Mouse (Mus musculus): ENCODE measurements around the gene Rhox12. TPM values are rescaled to one million over a fixed set of nuclear protein-coding genes. Genes with fewer than 3 reads are reported as not detected.

The Rhox12 gene
- polyA plus RNA-seq, 1 experiment from 2014 or later, result not detected

Other genes starting within 250 kb of the Rhox12 start
- gene Rhox8, start 232.0 kb downstream of the Rhox12 start, polyA plus RNA-seq (2014; fragmentation: Nextera tagmentation; extraction: Ambion mirVana), result not detected in 2 replicates
- not detected in 2 replicates for gene Rhox7b, start 213.7 kb downstream of the Rhox12 start, polyA plus RNA-seq (2014; fragmentation: Nextera tagmentation; extraction: Ambion mirVana)
- gene Rhox9, start 209.1 kb downstream of the Rhox12 start, polyA plus RNA-seq (2014; fragmentation: Nextera tagmentation; extraction: Ambion mirVana), result not detected in 2 replicates
- not detected in 2 replicates for gene Btg1-ps1, start 92.1 kb downstream of the Rhox12 start, polyA plus RNA-seq (2014; fragmentation: Nextera tagmentation; extraction: Ambion mirVana)
- not detected in 2 replicates for gene Btg1-ps2, start 67.8 kb downstream of the Rhox12 start, polyA plus RNA-seq (2014; fragmentation: Nextera tagmentation; extraction: Ambion mirVana)
- gene Rhox10, start 44.4 kb downstream of the Rhox12 start, polyA plus RNA-seq (2014; fragmentation: Nextera tagmentation; extraction: Ambion mirVana), result not detected in 2 replicates
- not detected in 2 replicates for gene Rhox11, start 25.8 kb downstream of the Rhox12 start, polyA plus RNA-seq (2014; fragmentation: Nextera tagmentation; extraction: Ambion mirVana)
- gene Rhox13, start 10.3 kb upstream of the Rhox12 start, polyA plus RNA-seq (2014; fragmentation: Nextera tagmentation; extraction: Ambion mirVana), result not detected in 2 replicates
- gene Zbtb33, start 78.9 kb upstream of the Rhox12 start, polyA plus RNA-seq (2014; fragmentation: Nextera tagmentation; extraction: Ambion mirVana), result 5.1 and 6.2 TPM in 2 replicates
- 29.7 and 34.2 TPM in 2 replicates for gene Tmem255a, start 141.5 kb upstream of the Rhox12 start, polyA plus RNA-seq (2014; fragmentation: Nextera tagmentation; extraction: Ambion mirVana)
- gene Atp1b4, start 205.3 kb upstream of the Rhox12 start, polyA plus RNA-seq (2014; fragmentation: Nextera tagmentation; extraction: Ambion mirVana), result not detected in 2 replicates